Mouse (Mus musculus) ES-E14 (cell line): ENCODE data around the gene Ciz1.

Experiments
- CHD2 ChIP-seq: IDR thresholded peaks from 2 replicates; pipeline ENCODE4 v1.6.1; 2014; ENCODE audit warnings: mild to moderate bottlenecking, low read depth, low read length, inconsistent platforms
- HCFC1 ChIP-seq: IDR thresholded peaks from 2 replicates; pipeline ENCODE4 v1.6.1; 2012; ENCODE audit warnings: low read length, inconsistent platforms, borderline replicate concordance; ENCODE audit not compliant: insufficient read depth
- MAFK ChIP-seq: IDR thresholded peaks from 2 replicates; pipeline ENCODE4 v1.6.1; 2014; ENCODE audit warnings: mild to moderate bottlenecking, low read depth, low read length, inconsistent platforms; ENCODE audit not compliant: insufficient read depth
- ZC3H11A ChIP-seq: IDR thresholded peaks from 2 replicates; pipeline ENCODE4 v1.6.1; 2012; ENCODE audit warnings: low read depth, mild to moderate bottlenecking, inconsistent platforms, low read length, borderline replicate concordance

- TF ChIP-seq CHD2, result no peak
- TF ChIP-seq ZC3H11A, result no peak
- 0 out of 2 replicates have a peak, but pooled peaks have one; percentile 2 for TF ChIP-seq HCFC1
- TF ChIP-seq MAFK, result no peak
Observed at GRCm38 (mm10) chr2:32363376-32364106, 11.4 kb downstream of the Ciz1 start.
